8 mouse cellular contexts compared by ENCODE assay signal in the genomic region with DNA sequence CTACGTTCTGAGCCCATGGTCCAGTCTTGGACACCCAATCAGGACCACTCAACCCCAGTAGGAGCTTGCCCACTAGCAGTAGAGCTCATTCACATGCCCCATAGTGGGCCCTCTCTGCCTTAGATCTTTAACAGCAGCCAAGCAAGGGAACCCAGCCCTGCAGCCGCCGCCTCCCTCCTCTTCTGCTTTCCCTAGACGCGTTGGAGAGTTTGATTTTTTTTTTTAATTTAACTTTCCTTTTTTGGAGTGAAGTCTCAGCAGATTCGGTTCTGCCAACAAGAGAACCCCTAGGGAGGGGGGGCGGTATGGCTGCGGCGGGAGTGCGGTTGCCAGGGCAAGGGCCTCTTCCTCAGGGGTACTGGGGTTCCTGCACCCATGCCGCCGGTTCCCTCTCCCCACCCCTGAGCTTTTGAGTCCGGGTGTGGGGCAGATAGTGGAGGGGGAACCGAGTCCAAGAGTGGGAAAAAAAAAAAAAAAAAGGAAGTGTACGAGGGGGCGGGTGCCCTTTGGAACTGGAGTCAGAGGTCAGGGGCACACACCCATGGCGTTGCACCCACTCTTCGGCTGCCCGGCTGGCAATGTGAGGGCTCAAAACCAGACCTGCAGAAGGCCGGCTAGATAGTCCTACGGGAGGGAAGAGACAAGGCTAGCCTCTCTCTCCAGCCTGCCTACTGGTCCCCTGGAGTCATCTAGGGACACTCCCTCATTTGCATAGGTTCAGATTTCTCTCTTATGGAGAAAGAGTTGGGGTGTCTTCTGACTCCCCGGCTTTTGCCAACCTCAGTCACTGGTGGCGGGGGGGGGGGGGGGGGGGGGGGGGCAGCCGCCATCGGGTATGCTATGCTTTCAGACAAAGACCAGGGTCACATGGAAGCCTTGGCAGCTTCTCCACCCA. TPM values are rescaled to one million over a fixed set of nuclear protein-coding genes. Genes with fewer than 3 reads are reported as not detected.
DNase-seq lines count a peak whose midpoint lies in the region; ATAC-seq lines count a peak whose summit lies in the region.

No protein-coding gene starts in this region.

- H3K4me2 ChIP-seq in hindbrain, embryonic 16.5 days (ENCODE audit: low read length), result peak overlapping the region; percentile 82
- H3K4me2 ChIP-seq in liver, embryonic 11.5 days, result peak overlapping the region; percentile 99

- WGBS in forebrain, embryonic 10.5 days, result 4% methylated on average over 22 of the region's 25 CpGs
- WGBS in hindbrain, embryonic 16.5 days, result 2% methylated on average over 22 of the region's 25 CpGs
- 3% methylated on average over 23 of the region's 25 CpGs for WGBS in liver, embryonic 11.5 days

- peaks cover 48% of the 10 kb centered on the region for H3K27me3 ChIP-seq in forebrain, embryonic 10.5 days (ENCODE audit: poor library complexity, severe bottlenecking)
- no peaks in the 10 kb centered on the region for H3K27me3 ChIP-seq in hindbrain, embryonic 16.5 days (replicated peaks; ENCODE audit: control insufficient read depth, insufficient read depth, low read length)
- H3K27me3 ChIP-seq in liver, embryonic 11.5 days (replicated peaks; ENCODE audit: control insufficient read depth, insufficient read depth, low read length), result peaks cover 3% of the 10 kb centered on the region; the same call in 1 of the 2 replicates

- no peaks in the 10 kb centered on the region for H3K36me3 ChIP-seq in forebrain, embryonic 10.5 days (replicated peaks)
- no peaks in the 10 kb centered on the region for H3K36me3 ChIP-seq in hindbrain, embryonic 16.5 days (ENCODE audit: control insufficient read depth, insufficient read depth, low read length)
- H3K36me3 ChIP-seq in liver, embryonic 11.5 days (ENCODE audit: control insufficient read depth, insufficient read depth, low read length), result no peaks in the 10 kb centered on the region

- H3K9me3 ChIP-seq in forebrain, embryonic 10.5 days, result no peaks in the 10 kb centered on the region
- H3K9me3 ChIP-seq in hindbrain, embryonic 16.5 days (ENCODE audit: control insufficient read depth, low read length), result no peaks in the 10 kb centered on the region
- no peaks in the 10 kb centered on the region for H3K9me3 ChIP-seq in liver, embryonic 11.5 days (ENCODE audit: control insufficient read depth, low read length)

- peak; percentile 66 for DNase-seq in embryo, embryonic 10.5 days (ENCODE audit: low spot score)
- no peak for DNase-seq in embryo, embryonic 9.5 days (ENCODE audit: extremely low spot score)
- DNase-seq in forebrain, embryonic 10.5 days (ENCODE audit: extremely low spot score, low spot score), result no peak
- DNase-seq in liver, embryonic 11.5 days (ENCODE audit: low spot score), result peak; percentile 55
- DNase-seq in thymus, postnatal 36 days, result peak; percentile 33 to 59

- H3K9ac ChIP-seq in hindbrain, embryonic 16.5 days (ENCODE audit: low read depth, low read length), result peak overlapping the region; percentile 76
- H3K9ac ChIP-seq in liver, embryonic 11.5 days (ENCODE audit: low read depth, low read length), result peak overlapping the region; percentile 59

- peak overlapping the region; percentile 89 for H3K4me3 ChIP-seq in forebrain, embryonic 10.5 days
- H3K4me3 ChIP-seq in hindbrain, embryonic 16.5 days (ENCODE audit: low read length), result peak overlapping the region; percentile 88
- peak overlapping the region; percentile 89 for H3K4me3 ChIP-seq in liver, embryonic 11.5 days (ENCODE audit: low read depth, low read length)

- H3K27ac ChIP-seq in forebrain, embryonic 10.5 days, result peak overlapping the region; percentile 93
- H3K27ac ChIP-seq in hindbrain, embryonic 16.5 days (ENCODE audit: low read depth, low read length), result peak overlapping the region; percentile 92
- peak overlapping the region; percentile 54; the same call in 1 of the 2 replicates for H3K27ac ChIP-seq in liver, embryonic 11.5 days (ENCODE audit: low read depth, low read length)

- ATAC-seq in CD4-positive, CD25-positive, alpha-beta regulatory T cell, adult 4 months, result peak; percentile 12
- peak; percentile 34 for ATAC-seq in hindbrain, embryonic 16.5 days
- ATAC-seq in liver, embryonic 11.5 days (replicated peaks; ENCODE audit: low FRiP score), result peak; percentile 17; the same call in 1 of the 2 replicates
- peak; percentile 66 for ATAC-seq in monocyte, adult 5-6 weeks (replicated peaks; ENCODE audit: insufficient number of reproducible peaks, low FRiP score, low TSS enrichment, poor library complexity, severe bottlenecking)

- H3K4me1 ChIP-seq in forebrain, embryonic 10.5 days, result peaks cover 63% of the 10 kb centered on the region
- peaks cover 38% of the 10 kb centered on the region for H3K4me1 ChIP-seq in hindbrain, embryonic 16.5 days (ENCODE audit: control insufficient read depth, insufficient read depth, low read depth, low read length)
- peaks cover 32% of the 10 kb centered on the region for H3K4me1 ChIP-seq in liver, embryonic 11.5 days (replicated peaks; ENCODE audit: control insufficient read depth, insufficient read depth, low read length)

RNA-seq across cellular contexts. Expression of gene Ncor2, which starts 1.0 kb away (rescaled TPM):
- polyA plus RNA-seq in CD4-positive, CD25-positive, alpha-beta regulatory T cell, adult 4 months (2017; shearing (Covaris generic)), result 1 to 10 TPM; 4.0 to 6.1 TPM
- polyA plus RNA-seq in forebrain, embryonic 10.5 days (2016; fragmentation: Nextera tagmentation; extraction: Ambion mirVana), result 15.7 and 17.8 TPM in 2 replicates
- polyA plus RNA-seq in hindbrain, embryonic 16.5 days (2015; fragmentation: Nextera tagmentation; extraction: Ambion mirVana), result 23.3 and 26.2 TPM in 2 replicates
- polyA plus RNA-seq in liver, embryonic 11.5 days (2014; fragmentation: Nextera tagmentation; extraction: Ambion mirVana), result 14.0 and 17.2 TPM in 2 replicates
- total RNA-seq in monocyte, adult 5-6 weeks (2017), result 14.4 to 63.8 TPM (median 24.3 TPM) in 3 replicates

Comparison
In these comparisons a context has a peak if more than half of its experiments do, and no peak if none do; other contexts are left out.
1. DNase-seq: peak in embryo, embryonic 10.5 days (single experiment), liver, embryonic 11.5 days (single experiment) and thymus, postnatal 36 days (2 of 2); none in embryo, embryonic 9.5 days (single experiment) and forebrain, embryonic 10.5 days (single experiment).
2. ATAC-seq: peak in every context shown above with its lines; median percentile 66 in monocyte, adult 5-6 weeks; 34 in hindbrain, embryonic 16.5 days; 17 in liver, embryonic 11.5 days; 12 in CD4-positive, CD25-positive, alpha-beta regulatory T cell, adult 4 months.
3. Peak in every context shown above with its lines, with median percentiles within 50 percentile points of each other: H3K27ac ChIP-seq and H3K4me3 ChIP-seq.